Mouse (Mus musculus) forebrain, embryonic 16.5 days (tissue): ENCODE measurements around the gene Ino80e. TPM values are rescaled to one million over a fixed set of nuclear protein-coding genes. Genes with fewer than 3 reads are reported as not detected.

Experiments
- ATAC-seq: fragments of 200-750 bp; cut with Nextera tagmentation; 2 replicates; pipeline ENCODE4 v1.8.0; 2017; ENCODE audit warnings: mild to moderate bottlenecking, moderate library complexity
- H3K27ac ChIP-seq: fragments of 300-500 bp; sonication (generic); 2 replicates; pipeline ENCODE4 v1.5.1; 2014; ENCODE audit warnings: low read length, control low read depth
- H3K27me3 ChIP-seq: fragments of 300-500 bp; sonication (generic); replicated peaks from 2 replicates; pipeline ENCODE4 v1.6.1; 2014; ENCODE audit warnings: low read length; ENCODE audit not compliant: control insufficient read depth, insufficient read depth
- H3K36me3 ChIP-seq: fragments of 300-500 bp; sonication (generic); 2 replicates; pipeline ENCODE4 v1.6.1; 2014; ENCODE audit not compliant: control insufficient read depth, insufficient read depth
- H3K4me1 ChIP-seq: fragments of 300-500 bp; sonication (generic); replicated peaks from 2 replicates; pipeline ENCODE4 v1.6.1; 2014; ENCODE audit warnings: low read length; ENCODE audit not compliant: control insufficient read depth, insufficient read depth
- H3K4me2 ChIP-seq: fragments of 300-500 bp; sonication (generic); 2 replicates; pipeline ENCODE4 v1.6.1; 2014; ENCODE audit warnings: mild to moderate bottlenecking, low read length, control low read depth
- H3K4me3 ChIP-seq: fragments of 300-500 bp; sonication (generic); replicated peaks from 2 replicates; pipeline ENCODE4 v1.5.1; 2014; ENCODE audit warnings: mild to moderate bottlenecking, low read length, control low read depth
- H3K9ac ChIP-seq: fragments of 300-500 bp; sonication (generic); replicated peaks from 2 replicates; pipeline ENCODE4 v1.6.1; 2014; ENCODE audit warnings: low read depth, low read length, control low read depth
- H3K9me3 ChIP-seq: fragments of 300-500 bp; sonication (generic); 2 replicates; pipeline ENCODE4 v1.6.1; 2016; ENCODE audit warnings: low read length; ENCODE audit not compliant: control insufficient read depth
- WGBS: fragments of 180-500 bp; shearing (Covaris S2); extraction: QIAGEN DNeasy Blood & Tissue Kit; methylation state at CpG from one replicate; pipeline ENCODE4 v1.1.7; 2014; 5-methylcytosine and 5-hydroxymethylcytosine counted together
- polyA plus RNA-seq: library from polyadenylated mRNA; unstranded; fragments of >200 nt; fragmentation: Nextera tagmentation; extraction: Ambion mirVana; gene quantifications from 2 replicates; pipeline ENCODE4 v1.2.1, GENCODE M21; 2015

The Ino80e gene
- polyA plus RNA-seq, 1 experiment from 2014 or later: 97.9 TPM

- no peak for ATAC-seq
- Histone ChIP-seq H3K9me3 (no peaks in the 10 kb centered on the region), H3K4me3 (peak overlapping the region; percentile 79), H3K4me1 (peaks cover 28% of the 10 kb centered on the region), H3K4me2 (peak overlapping the region; percentile 75), H3K27ac (peak overlapping the region; percentile 9; the same call in 1 of the 2 replicates), H3K27me3 (no peaks in the 10 kb centered on the region), H3K9ac (peak overlapping the region; percentile 80), H3K36me3 (no peaks in the 10 kb centered on the region)
- 4% methylated on average over 10 of the region's 10 CpGs for WGBS
Observed at GRCm38 (mm10) chr7:126823940-126824339, 38.2 kb downstream of the Ino80e start.

- Histone ChIP-seq H3K36me3 (no peaks in the 10 kb centered on the region), H3K4me3 (peak overlapping the region; percentile 79), H3K27me3 (no peaks in the 10 kb centered on the region), H3K9ac (peak overlapping the region; percentile 80), H3K27ac (peak overlapping the region; percentile 67; the same call in 1 of the 2 replicates), H3K4me1 (peaks cover 28% of the 10 kb centered on the region), H3K4me2 (peak overlapping the region; percentile 75), H3K9me3 (no peaks in the 10 kb centered on the region)
- WGBS: under 1% methylated on average over 17 of the region's 19 CpGs
- ATAC-seq: peak; percentile 83
Observed at GRCm38 (mm10) chr7:126823202-126823711, 38.9 kb downstream of the Ino80e start.

- H3K36me3 ChIP-seq: no peaks in the 10 kb centered on the region
- ATAC-seq: peak; percentile 32
- H3K9me3 ChIP-seq: no peaks in the 10 kb centered on the region
- H3K4me2 ChIP-seq: peak overlapping the region; percentile 75
- H3K9ac ChIP-seq: peak overlapping the region; percentile 80
- no peaks in the 10 kb centered on the region for H3K27me3 ChIP-seq
- H3K27ac ChIP-seq: no peak overlapping the region
- peaks cover 28% of the 10 kb centered on the region for H3K4me1 ChIP-seq
- H3K4me3 ChIP-seq: peak overlapping the region; percentile 79
- WGBS: 20% methylated on average over 9 of the region's 9 CpGs
Observed at GRCm38 (mm10) chr7:126822741-126823140, 39.4 kb downstream of the Ino80e start.

GRCm38 (mm10) chr7:126821835-126822511 is 40.2 kb downstream of the Ino80e start:
- Histone ChIP-seq H3K27me3 (no peaks in the 10 kb centered on the region), H3K9me3 (no peaks in the 10 kb centered on the region), H3K27ac (no peak overlapping the region), H3K4me2 (no peak overlapping the region; the same call in 1 of the 2 replicates), H3K36me3 (no peaks in the 10 kb centered on the region), H3K4me3 (no peak overlapping the region), H3K9ac (no peak overlapping the region), H3K4me1 (peaks cover 28% of the 10 kb centered on the region)
- peak; percentile 26; the same call in 1 of the 2 replicates for ATAC-seq
- 22% methylated on average over 7 of the region's 7 CpGs for WGBS

GRCm38 (mm10) chr7:126818818-126819217 is 43.4 kb downstream of the Ino80e start:
- H3K27me3 ChIP-seq: no peaks in the 10 kb centered on the region
- ATAC-seq: no peak
- peaks cover 11% of the 10 kb centered on the region for H3K4me1 ChIP-seq
- 35% methylated on average over 1 of the region's 1 CpGs for WGBS
- H3K36me3 ChIP-seq: no peaks in the 10 kb centered on the region
- H3K4me2 ChIP-seq: no peak overlapping the region
- no peak overlapping the region for H3K4me3 ChIP-seq
- H3K9me3 ChIP-seq: no peaks in the 10 kb centered on the region
- H3K27ac ChIP-seq: no peak overlapping the region
- H3K9ac ChIP-seq: no peak overlapping the region

GRCm38 (mm10) chr7:126817595-126817994 is 44.6 kb downstream of the Ino80e start:
- Histone ChIP-seq H3K27me3 (no peaks in the 10 kb centered on the region), H3K9me3 (no peaks in the 10 kb centered on the region), H3K4me3 (no peak overlapping the region), H3K4me1 (peaks cover 7% of the 10 kb centered on the region), H3K9ac (no peak overlapping the region), H3K36me3 (no peaks in the 10 kb centered on the region), H3K27ac (no peak overlapping the region), H3K4me2 (no peak overlapping the region)
- WGBS: 88% methylated on average over 7 of the region's 7 CpGs
- no peak for ATAC-seq

GRCm38 (mm10) chr7:126816494-126816893 is 45.7 kb downstream of the Ino80e start:
- ATAC-seq: no peak
- H3K4me2 ChIP-seq: no peak overlapping the region
- H3K4me3 ChIP-seq: no peak overlapping the region
- H3K27me3 ChIP-seq: no peaks in the 10 kb centered on the region
- no peaks in the 10 kb centered on the region for H3K36me3 ChIP-seq
- no peaks in the 10 kb centered on the region for H3K4me1 ChIP-seq
- no peak overlapping the region for H3K27ac ChIP-seq
- WGBS: 81% methylated on average over 8 of the region's 8 CpGs
- H3K9ac ChIP-seq: no peak overlapping the region
- no peaks in the 10 kb centered on the region for H3K9me3 ChIP-seq

GRCm38 (mm10) chr7:126815726-126816222 is 46.4 kb downstream of the Ino80e start:
- no peaks in the 10 kb centered on the region for H3K36me3 ChIP-seq
- ATAC-seq: no peak
- H3K4me1 ChIP-seq: no peaks in the 10 kb centered on the region
- H3K9ac ChIP-seq: no peak overlapping the region
- no peaks in the 10 kb centered on the region for H3K27me3 ChIP-seq
- H3K4me3 ChIP-seq: no peak overlapping the region
- no peak overlapping the region for H3K27ac ChIP-seq
- no peak overlapping the region for H3K4me2 ChIP-seq
- no peaks in the 10 kb centered on the region for H3K9me3 ChIP-seq
- WGBS: 62% methylated on average over 8 of the region's 8 CpGs

- H3K4me1 ChIP-seq: peaks cover 17% of the 10 kb centered on the region
- WGBS: 60% methylated on average over 5 of the region's 5 CpGs
- no peak overlapping the region for H3K4me3 ChIP-seq
- no peaks in the 10 kb centered on the region for H3K36me3 ChIP-seq
- ATAC-seq: no peak
- no peak overlapping the region for H3K4me2 ChIP-seq
- no peak overlapping the region for H3K9ac ChIP-seq
- no peaks in the 10 kb centered on the region for H3K27me3 ChIP-seq
- no peaks in the 10 kb centered on the region for H3K9me3 ChIP-seq
- H3K27ac ChIP-seq: no peak overlapping the region
Observed at GRCm38 (mm10) chr7:126809723-126810369, 52.3 kb downstream of the Ino80e start.
